Mouse (Mus musculus) embryo, embryonic 10.5 days (tissue): ENCODE data around the gene Tenm3.

Experiments used
- DNase-seq: peaks from one replicate; pipeline ENCODE4 v3.0.0-alpha.2; 2015; ENCODE audit warnings: low spot score

Tenm3 gene

GRCm38 (mm10) chr8:48809104-48809503 is 34.6 kb downstream of the Tenm3 start:
- no peak for DNase-seq

- DNase-seq, result no peak
These were observed 40.7 kb downstream of the Tenm3 start for GRCm38 (mm10) chr8:48803070-48803469.

DNA sequence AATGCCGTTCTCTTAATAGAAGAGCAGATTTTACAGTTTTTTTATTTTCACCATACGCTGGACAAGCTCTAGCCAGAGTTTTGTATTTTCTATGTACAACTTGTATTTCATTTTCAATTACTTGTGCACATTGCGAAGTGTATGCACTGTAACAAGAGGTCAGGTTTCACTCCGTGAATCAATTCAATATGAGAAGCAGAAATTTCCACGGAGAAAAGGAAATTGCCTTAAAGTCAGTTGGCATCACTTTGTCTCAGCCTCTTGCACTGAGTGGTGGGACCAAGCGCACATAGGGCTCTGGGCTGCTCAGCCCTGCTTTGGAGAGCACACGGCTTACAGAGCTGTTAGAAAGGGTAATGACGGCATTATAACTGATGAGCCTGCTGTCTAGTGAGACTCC is 41.5 kb downstream of the Tenm3 start:
- no peak for DNase-seq

- DNase-seq, result no peak
These were observed 45.8 kb downstream of the Tenm3 start for GRCm38 (mm10) chr8:48797955-48798359.

GRCm38 (mm10) chr8:48794285-48794684 is 49.5 kb downstream of the Tenm3 start:
- DNase-seq, result peak; percentile 48

DNA sequence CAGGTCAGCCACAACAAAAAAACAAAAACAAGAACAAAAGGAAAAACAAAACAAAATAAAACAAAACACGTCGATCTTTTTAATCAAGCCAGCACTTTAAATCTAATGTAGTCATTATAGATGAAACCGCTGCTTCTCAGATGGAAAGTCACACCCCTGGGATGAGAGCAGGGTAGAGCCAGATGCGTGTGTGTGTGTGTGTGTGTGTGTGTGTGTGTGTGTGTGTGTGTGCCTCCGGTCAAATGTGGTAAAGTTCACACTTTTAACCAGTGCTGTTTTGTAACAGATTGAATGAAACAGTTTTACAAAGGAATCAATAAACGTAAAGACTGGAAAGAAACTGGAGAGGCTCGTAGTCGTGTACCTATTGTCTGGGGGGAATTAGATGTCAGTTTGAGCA is 50.0 kb downstream of the Tenm3 start:
- DNase-seq, result no peak

DNA sequence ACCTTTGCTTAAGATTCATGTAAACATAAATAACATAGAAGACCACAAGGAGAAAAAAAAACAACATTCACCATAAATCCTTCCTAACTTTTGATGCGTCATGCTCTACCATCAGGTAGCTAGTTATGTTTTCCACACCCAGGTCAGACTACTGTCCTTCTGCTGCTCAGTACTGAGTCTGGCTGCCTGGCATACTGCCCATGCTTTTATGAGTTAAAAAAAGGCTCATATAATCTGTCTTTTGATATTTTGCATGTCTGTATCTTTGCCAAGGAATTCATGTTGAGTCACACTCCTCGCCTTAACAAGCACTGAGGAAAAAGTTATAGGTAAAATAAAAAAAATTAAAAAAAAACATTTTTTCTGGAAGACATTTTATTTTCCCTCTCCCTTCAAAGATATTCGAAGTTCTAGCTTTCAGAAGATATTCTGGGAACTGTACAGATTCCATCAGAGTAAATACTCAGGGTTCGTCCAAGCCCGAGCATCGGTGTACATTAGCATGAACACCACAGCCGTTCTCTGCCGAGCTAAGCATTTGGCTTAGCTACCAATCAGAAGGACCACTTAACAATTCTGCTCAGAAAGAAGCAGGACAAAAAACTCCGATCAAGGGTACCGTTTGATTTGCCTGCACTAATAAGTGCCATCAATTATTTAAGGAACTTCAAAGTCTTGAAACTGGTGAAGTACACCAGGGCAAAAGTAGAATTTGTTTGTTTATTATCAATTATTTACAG is 51.0 kb downstream of the Tenm3 start:
- no peak for DNase-seq

GRCm38 (mm10) chr8:48783308-48783707 is 60.4 kb downstream of the Tenm3 start:
- no peak for DNase-seq

DNA sequence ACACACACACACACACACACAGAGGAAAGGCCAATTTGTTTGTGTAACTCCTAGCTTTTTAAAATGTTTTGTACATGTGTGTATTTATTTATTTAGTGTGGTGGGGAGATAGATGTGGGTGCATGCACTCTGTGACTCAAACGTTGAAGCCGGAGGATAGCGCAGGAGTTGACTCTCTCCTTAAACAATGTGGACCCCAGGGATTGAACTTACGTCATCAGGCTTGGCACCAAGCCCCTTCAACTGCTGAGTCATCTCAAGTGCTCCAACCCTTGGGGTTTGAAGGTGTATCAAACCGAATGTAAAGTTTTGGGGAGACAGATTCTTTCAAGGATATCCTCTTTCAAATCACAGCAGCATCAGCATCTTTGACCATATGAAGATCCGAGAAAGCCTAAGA is 63.1 kb downstream of the Tenm3 start:
- DNase-seq, result no peak

DNA sequence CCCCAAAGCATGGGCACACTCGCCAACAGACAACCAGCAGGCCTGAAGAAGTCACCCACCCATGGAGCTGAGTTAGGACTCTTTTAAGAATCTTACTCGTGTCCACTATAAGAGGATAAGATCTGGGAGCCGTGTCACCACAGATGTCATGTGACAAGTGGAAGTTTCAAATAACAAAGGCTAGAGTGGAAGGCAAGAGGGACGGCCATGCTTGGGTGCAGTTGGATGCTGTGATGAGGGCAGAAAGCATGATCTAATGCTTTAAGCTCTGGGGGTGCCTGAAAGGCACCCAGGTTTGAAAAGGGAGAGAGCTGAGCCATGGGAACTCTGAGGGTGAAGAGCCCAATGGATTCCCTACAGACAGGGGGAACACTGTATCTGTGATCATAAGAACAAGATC is 64.6 kb downstream of the Tenm3 start:
- DNase-seq, result no peak

GRCm38 (mm10) chr8:48776081-48776480 is 67.7 kb downstream of the Tenm3 start:
- DNase-seq, result peak; percentile 58

DNA sequence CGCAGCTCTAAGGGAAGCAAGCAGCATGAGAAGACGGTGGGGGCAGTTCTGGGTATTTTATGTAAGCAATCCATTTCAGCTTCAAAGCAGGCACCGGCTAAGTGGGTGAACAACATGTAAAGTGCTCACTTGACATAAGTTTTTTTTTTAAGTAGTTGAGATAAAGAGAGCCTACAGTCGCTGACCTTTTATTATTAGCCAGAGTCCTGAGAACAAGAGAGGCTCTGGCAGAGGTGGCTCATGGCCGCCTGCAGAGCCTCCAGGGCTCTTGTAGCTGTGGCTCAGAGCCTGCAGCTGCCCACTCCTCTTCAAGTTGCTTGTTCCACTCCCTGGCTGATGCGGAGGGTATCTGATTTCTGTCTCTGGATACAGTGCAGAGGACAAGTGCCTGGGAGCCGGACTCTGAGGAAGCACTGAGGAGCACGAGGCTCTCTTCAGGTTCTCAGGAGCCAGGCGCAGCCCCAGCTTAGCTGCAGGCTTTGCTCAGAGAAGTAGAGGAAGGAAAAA is 68.2 kb downstream of the Tenm3 start:
- DNase-seq, result peak; percentile 61

GRCm38 (mm10) chr8:48774837-48775236 is 68.9 kb downstream of the Tenm3 start:
- DNase-seq, result peak; percentile 40

DNA sequence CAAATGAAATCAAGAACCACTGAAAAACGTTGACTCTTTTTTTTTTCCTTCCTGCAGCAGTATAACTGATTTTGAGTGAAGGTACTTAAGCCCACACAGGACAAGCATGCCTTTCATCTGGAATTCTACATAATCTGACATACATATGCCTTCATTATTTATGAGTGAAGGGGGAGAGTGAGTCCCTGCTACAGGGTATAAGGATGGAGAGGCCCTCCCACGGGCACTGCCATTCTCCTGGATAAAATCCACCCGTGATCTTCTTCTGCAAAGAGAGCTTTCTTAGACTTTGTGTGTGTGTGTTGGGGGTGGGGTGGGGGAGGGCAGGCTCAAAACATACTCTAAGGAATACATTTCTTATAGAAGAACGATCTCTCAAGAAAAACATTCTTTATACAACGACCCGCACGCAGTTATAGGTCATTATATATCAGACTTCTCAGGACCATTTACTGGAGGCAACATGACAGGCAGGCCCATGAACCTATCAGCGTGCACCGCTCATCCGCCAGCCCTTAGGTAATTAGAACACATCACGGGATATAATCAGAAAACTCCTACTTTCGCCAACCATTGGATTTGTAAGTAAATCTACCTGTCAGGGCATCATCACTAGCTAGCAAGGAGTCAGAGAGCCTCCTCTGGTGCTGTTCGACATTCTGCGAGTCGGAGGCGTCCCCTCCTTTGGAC is 77.1 kb downstream of the Tenm3 start:
- no peak for DNase-seq

DNA sequence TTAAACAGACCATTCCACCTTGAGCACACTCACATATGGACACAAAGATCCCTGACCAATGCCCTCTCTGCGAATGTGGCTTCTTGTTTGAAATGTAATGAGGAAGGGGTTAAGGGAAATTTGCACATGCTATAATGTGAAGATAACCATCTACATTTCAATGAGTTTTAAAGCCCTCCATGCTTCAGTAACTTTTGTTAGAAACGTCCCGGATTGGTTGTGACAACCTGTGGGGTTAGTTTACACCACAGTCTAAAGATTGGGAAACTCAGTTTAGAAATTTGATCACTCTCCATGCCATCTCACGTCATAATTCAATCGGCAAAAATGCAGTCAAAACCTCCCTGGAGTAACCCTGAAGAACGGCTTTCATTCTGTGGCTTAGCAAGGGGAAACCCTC is 78.5 kb downstream of the Tenm3 start:
- DNase-seq, result no peak

DNA sequence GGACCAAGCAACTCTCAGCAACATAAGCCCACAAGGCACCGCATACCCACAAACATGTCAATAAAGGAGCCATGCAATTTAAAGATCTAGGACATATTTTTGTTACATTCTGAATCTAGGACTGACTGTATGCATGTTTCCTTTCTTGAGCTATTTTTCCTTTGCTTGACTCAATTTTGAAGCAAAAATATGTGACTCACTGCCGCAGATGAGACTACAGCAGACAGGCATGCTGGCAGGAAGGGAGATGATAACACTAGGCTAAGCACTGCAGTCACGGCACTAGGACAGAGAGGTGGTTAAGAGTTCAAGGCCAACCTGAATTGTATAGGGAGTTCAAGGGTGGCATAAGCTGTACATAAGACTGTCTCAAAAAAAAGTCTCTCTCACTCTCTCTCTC is 79.7 kb downstream of the Tenm3 start:
- DNase-seq, result no peak

GRCm38 (mm10) chr8:48756874-48757273 is 86.9 kb downstream of the Tenm3 start:
- no peak for DNase-seq

GRCm38 (mm10) chr8:48755492-48755891 is 88.3 kb downstream of the Tenm3 start:
- DNase-seq, result no peak

DNA sequence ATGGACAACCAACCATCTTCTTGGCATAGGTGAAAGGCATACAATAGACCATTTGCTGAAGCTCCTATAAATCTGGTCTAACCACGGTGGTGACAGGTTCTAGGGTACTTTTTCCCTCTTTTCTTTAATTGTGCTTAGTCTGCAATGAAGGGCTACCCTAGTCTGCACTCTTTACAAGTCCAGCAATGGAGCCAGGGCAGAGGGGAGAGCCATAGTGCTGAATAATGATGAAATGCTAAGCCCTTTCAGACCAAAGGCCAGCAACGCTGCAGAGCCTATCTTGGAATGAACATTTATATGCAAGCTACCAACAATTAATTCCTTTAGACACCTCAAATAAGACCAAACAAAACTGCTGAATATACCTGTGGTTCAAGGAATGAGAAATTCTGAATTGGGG is 88.8 kb downstream of the Tenm3 start:
- no peak for DNase-seq

GRCm38 (mm10) chr8:48751965-48752364 is 91.8 kb downstream of the Tenm3 start:
- DNase-seq, result no peak

DNA sequence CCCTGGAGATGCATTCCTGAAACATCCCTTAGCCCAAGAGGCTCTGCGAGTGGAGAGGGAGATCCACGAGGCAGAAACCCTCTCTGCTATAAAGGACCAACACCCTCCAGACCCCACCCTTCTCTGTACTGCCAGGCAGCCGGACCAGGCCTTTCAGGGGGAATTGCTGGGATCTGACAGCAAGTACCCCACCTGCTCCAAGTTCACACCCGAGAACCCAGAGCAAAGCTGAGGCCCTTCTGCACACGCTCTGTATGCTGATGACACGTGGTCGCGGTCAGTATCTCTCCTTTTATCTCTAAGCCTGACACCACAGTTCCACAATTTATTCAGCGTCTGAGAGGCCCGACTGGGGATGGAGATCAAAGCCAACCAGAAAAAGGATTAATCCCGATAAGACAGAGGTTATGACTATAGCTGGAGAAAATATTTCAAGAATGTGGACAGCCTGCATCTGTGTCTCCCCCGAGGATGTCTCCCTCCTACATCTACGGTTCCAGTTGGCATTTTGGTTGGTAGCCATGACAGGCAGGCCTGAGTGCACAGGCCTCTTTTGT is 95.2 kb downstream of the Tenm3 start:
- DNase-seq, result peak; percentile 51

- DNase-seq, result no peak
These were observed 99.8 kb downstream of the Tenm3 start for GRCm38 (mm10) chr8:48743912-48744311.

- no peak for DNase-seq
These were observed 101.0 kb downstream of the Tenm3 start for GRCm38 (mm10) chr8:48742741-48743140.
